Mouse (Mus musculus) stomach, postnatal 0 days (tissue): ENCODE data around the gene Homer2. TPM values are rescaled to one million over a fixed set of nuclear protein-coding genes. Genes with fewer than 3 reads are reported as not detected.

Source experiments
- ATAC-seq: fragments of 200-750 bp; cut with Nextera tagmentation; 2 replicates; pipeline ENCODE4 v1.8.0; 2017; ENCODE audit not compliant: low FRiP score, low TSS enrichment
- DNase-seq: peaks from one replicate; pipeline ENCODE4 v3.0.0-alpha.2; 2016; ENCODE audit warnings: low spot score
- H3K27ac ChIP-seq: fragments of 300-500 bp; sonication (generic); replicated peaks from 2 replicates; pipeline ENCODE4 v1.5.1; 2014; ENCODE audit warnings: mild to moderate bottlenecking, control low read depth
- H3K27me3 ChIP-seq: fragments of 300-500 bp; sonication (generic); 2 replicates; pipeline ENCODE4 v1.6.1; 2014; ENCODE audit warnings: low read length; ENCODE audit not compliant: control insufficient read depth, insufficient read depth
- H3K36me3 ChIP-seq: fragments of 300-500 bp; sonication (generic); 2 replicates; pipeline ENCODE4 v1.6.1; 2014; ENCODE audit warnings: low read length, mixed read lengths; ENCODE audit not compliant: control insufficient read depth, insufficient read depth
- H3K4me1 ChIP-seq: fragments of 300-500 bp; sonication (generic); replicated peaks from 2 replicates; pipeline ENCODE4 v1.6.1; 2014; ENCODE audit warnings: antibody characterized with exemption; ENCODE audit not compliant: control insufficient read depth, insufficient read depth
- H3K4me2 ChIP-seq: fragments of 300-500 bp; sonication (generic); replicated peaks from 2 replicates; pipeline ENCODE4 v1.6.1; 2014; ENCODE audit warnings: low read depth, mild to moderate bottlenecking, control low read depth, moderate library complexity
- H3K4me3 ChIP-seq: fragments of 300-500 bp; sonication (generic); 2 replicates; pipeline ENCODE4 v1.5.1; 2014; ENCODE audit warnings: low read depth, low read length, control low read depth
- H3K9ac ChIP-seq: fragments of 300-500 bp; sonication (generic); 2 replicates; pipeline ENCODE4 v1.6.1; 2014; ENCODE audit warnings: mild to moderate bottlenecking, low read length, control low read depth, mixed read lengths
- H3K9me3 ChIP-seq: fragments of 300-500 bp; sonication (generic); 2 replicates; pipeline ENCODE4 v1.6.1; 2016; ENCODE audit warnings: low read length; ENCODE audit not compliant: control insufficient read depth
- CTCF ChIP-seq: IDR thresholded peaks from 2 replicates; pipeline ENCODE4 v1.5.1; 2016; ENCODE audit warnings: antibody characterized with exemption, low read depth, mild to moderate bottlenecking, moderate library complexity
- EP300 ChIP-seq: optimal IDR thresholded peaks from 2 replicates; pipeline ENCODE3; 2016; ENCODE audit warnings: antibody characterized with exemption
- WGBS: fragments of 180-500 bp; shearing (Covaris S2); extraction: QIAGEN DNeasy Blood & Tissue Kit; methylation state at CpG from one replicate; pipeline ENCODE4 v1.1.7; 2014; 5-methylcytosine and 5-hydroxymethylcytosine counted together
- polyA plus RNA-seq: library from polyadenylated mRNA; unstranded; fragments of >200 nt; fragmentation: Nextera tagmentation; extraction: Ambion mirVana; gene quantifications from 2 replicates; pipeline ENCODE4 v1.2.1, GENCODE M21; 2015

The Homer2 gene
- polyA plus RNA-seq, 1 experiment from 2014 or later: 47.4 TPM

DNA sequence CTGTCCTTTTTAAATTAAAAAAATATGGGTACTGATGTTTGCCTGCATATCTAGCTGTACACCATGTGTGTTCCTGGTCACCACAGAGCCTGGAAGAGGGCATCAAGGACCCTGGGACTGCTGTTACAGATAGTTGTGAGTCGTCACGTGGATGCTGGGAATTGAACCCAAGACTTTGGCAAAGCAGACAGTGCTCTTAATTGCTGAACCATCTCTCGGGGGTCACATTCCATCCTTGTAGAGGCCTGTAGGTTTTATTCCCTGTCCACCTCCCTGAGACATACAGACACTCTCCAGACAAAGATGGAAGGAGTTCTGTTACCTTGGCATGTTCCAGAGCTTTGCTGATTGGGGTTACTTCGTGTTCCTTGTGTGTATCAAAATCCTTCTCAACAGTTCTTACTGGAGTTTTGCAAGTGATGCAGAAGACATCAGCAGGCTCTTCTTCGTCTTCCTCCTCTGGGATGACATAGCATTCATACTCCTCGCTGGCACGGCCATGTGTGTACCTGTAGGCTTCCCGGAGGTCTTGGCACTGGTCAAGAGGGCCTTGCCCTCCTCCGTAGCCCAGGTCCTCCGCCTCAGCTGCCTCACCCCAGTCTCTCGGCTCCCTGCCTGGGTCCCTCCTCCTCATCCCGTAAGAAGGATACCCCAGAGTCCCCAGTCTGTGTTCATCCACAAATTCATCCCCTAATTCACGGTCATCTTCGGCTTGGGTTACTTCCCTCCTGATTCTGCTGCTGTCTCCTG, 147.9 kb downstream of the Homer2 start:
- 86% methylated on average over 14 of the region's 14 CpGs for WGBS
- DNase-seq (no peak), ATAC-seq (no peak)
- H3K4me3 ChIP-seq: no peak overlapping the region
- no peaks in the 10 kb centered on the region for H3K9me3 ChIP-seq
- no peaks in the 10 kb centered on the region for H3K4me1 ChIP-seq
- no peak overlapping the region for H3K4me2 ChIP-seq
- H3K27me3 ChIP-seq: no peaks in the 10 kb centered on the region
- H3K27ac ChIP-seq: no peak overlapping the region
- no peak overlapping the region for H3K9ac ChIP-seq
- TF ChIP-seq EP300 (no peak), CTCF (no peak)
- H3K36me3 ChIP-seq: no peaks in the 10 kb centered on the region

DNA sequence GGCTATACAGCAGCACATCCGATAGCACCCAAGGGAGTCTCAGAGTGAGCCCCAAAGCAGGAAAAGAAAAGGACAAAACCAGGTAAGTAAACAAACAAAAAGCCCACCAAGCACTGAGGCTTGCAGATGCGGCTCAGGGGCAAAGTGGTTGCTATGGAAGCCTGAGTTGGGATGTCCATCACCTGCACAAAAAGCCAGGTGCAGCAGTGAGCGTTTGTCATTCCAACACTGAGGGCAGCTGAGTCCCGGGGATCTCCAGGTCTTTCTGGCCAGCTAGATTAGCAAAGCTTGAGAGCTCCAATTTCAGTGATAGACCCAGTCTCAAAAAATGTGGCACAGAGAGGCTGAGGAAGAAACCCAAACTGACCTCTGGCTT, 149.4 kb downstream of the Homer2 start:
- Histone ChIP-seq H3K9ac (no peak overlapping the region), H3K36me3 (no peaks in the 10 kb centered on the region), H3K4me1 (no peaks in the 10 kb centered on the region), H3K4me2 (no peak overlapping the region), H3K27ac (no peak overlapping the region), H3K9me3 (no peaks in the 10 kb centered on the region), H3K4me3 (no peak overlapping the region), H3K27me3 (no peaks in the 10 kb centered on the region)
- TF ChIP-seq CTCF (no peak), EP300 (no peak)
- WGBS: 38% methylated on average over 4 of the region's 4 CpGs
- no peak for DNase-seq
- ATAC-seq: no peak

DNA sequence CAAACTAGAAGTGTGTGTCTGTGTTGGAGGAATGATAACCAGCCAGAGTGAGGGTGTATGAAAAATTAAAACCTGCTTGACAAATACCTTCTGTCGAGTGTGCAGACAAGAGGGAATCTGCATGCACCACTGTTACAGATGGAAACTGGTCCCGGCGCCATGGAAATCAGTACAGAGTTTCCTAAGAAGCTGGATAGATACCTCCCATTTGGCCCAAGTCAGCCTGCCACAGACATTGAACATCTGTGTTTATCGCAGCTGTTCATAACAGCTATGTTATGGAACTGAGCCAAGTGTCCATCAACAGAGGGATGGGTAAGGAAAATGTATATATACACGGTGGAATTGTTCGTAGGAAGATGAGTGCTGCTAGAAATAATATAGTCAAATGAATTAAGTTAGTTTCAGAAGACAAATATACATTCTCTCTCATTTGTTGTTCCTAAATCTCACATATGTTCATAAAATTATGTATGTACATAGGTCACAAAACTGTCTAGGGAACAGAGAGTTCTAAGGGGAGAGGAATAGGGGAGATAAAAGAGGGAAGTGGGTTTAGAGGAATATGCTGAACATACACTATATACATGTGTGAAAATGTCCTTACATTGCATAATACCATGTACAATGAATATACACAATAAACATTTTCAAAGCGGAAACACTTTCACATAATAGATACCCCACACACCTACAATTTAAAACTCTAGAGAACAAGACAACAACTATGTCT, 149.9 kb downstream of the Homer2 start:
- no peaks in the 10 kb centered on the region for H3K4me1 ChIP-seq
- H3K4me3 ChIP-seq: no peak overlapping the region
- DNase-seq (no peak), ATAC-seq (no peak)
- no peak overlapping the region for H3K4me2 ChIP-seq
- no peaks in the 10 kb centered on the region for H3K9me3 ChIP-seq
- H3K27me3 ChIP-seq: no peaks in the 10 kb centered on the region
- H3K27ac ChIP-seq: no peak overlapping the region
- H3K9ac ChIP-seq: no peak overlapping the region
- no peak for TF ChIP-seq EP300
- TF ChIP-seq CTCF: no peak
- no peaks in the 10 kb centered on the region for H3K36me3 ChIP-seq
- 48% methylated on average over 7 of the region's 7 CpGs for WGBS

DNA sequence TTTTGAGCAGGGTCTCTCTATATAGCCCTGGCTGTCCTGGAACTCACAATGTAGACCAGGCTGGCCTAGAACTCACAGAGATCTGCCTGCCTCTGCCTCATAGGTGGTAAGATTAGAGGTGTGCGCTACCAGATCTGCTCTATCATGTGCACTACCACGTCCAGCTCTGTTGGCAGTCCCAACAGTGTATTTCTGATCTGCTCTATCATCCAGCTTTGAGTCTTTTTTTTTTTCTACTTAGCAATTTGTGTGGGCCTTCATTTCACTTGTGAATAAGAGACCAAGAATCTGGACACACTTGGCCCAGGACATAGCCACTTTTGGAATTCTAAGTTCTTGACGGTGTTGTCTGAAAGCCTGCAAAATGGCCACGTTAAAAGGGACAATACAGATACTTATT, 150.5 kb downstream of the Homer2 start:
- no peaks in the 10 kb centered on the region for H3K4me1 ChIP-seq
- ATAC-seq (no peak), DNase-seq (no peak)
- H3K27ac ChIP-seq: no peak overlapping the region
- 63% methylated on average over 4 of the region's 4 CpGs for WGBS
- TF ChIP-seq CTCF: no peak
- no peak for TF ChIP-seq EP300
- H3K9ac ChIP-seq: no peak overlapping the region
- H3K4me2 ChIP-seq: no peak overlapping the region
- no peak overlapping the region for H3K4me3 ChIP-seq
- H3K9me3 ChIP-seq: no peaks in the 10 kb centered on the region
- no peaks in the 10 kb centered on the region for H3K27me3 ChIP-seq
- H3K36me3 ChIP-seq: no peaks in the 10 kb centered on the region

DNA sequence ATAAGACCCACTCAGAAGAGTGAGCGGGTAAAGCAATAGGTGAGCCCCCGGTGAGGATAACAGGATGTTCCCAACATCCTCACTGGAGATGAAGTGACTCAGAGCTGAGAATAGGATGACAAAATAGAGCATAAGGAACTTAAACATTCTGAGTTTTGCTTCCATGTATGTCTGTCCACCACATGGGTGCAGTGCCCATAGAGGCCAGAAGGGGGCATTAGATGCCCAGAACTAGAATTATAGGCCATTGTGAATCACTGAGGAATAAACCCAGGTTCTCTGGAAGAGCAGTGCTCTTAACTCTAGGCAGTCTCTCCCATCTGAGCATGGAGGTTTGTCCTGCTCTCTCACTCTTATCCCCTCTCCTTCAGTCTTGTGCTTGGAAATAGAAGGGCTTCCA, 153.0 kb downstream of the Homer2 start:
- Histone ChIP-seq H3K9me3 (no peaks in the 10 kb centered on the region), H3K27me3 (no peaks in the 10 kb centered on the region), H3K4me3 (no peak overlapping the region), H3K9ac (no peak overlapping the region), H3K27ac (no peak overlapping the region), H3K4me1 (no peaks in the 10 kb centered on the region), H3K4me2 (no peak overlapping the region), H3K36me3 (no peaks in the 10 kb centered on the region)
- no peak for ATAC-seq
- WGBS: 85% methylated on average over 2 of the region's 2 CpGs
- TF ChIP-seq EP300: no peak
- peak; percentile 71 for TF ChIP-seq CTCF
- peak; percentile 63 for DNase-seq

DNA sequence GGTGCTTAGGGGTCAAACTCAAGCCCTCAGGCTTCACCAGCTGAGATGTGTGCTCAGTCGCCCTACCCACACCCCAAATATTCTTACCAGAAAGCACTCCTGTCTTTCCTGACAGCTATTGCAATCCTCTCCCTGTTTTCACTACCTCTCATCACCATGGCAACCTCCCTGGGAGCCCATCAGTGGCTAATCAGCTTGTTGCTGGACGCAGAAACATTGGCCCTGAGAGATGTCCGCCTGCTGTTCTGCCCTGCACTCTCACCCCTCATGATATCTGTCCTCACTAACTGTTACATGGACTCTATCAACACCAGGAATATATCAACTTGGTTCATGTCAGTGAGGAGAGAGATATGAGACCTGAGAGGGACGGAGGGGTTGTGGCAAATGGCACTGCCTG, 153.7 kb downstream of the Homer2 start:
- Histone ChIP-seq H3K36me3 (no peaks in the 10 kb centered on the region), H3K9ac (no peak overlapping the region), H3K4me1 (no peaks in the 10 kb centered on the region), H3K9me3 (no peaks in the 10 kb centered on the region), H3K27me3 (no peaks in the 10 kb centered on the region), H3K4me3 (no peak overlapping the region), H3K27ac (no peak overlapping the region), H3K4me2 (no peak overlapping the region)
- no peak for ATAC-seq
- TF ChIP-seq EP300: no peak
- TF ChIP-seq CTCF: no peak
- 62% methylated on average over 4 of the region's 4 CpGs for WGBS
- DNase-seq: no peak

Other genes with a start within 250 kb of the Homer2 start
- 2.1 and 2.2 TPM in 2 replicates for gene Ap3b2, start 213.6 kb downstream of the Homer2 start, polyA plus RNA-seq
- not detected in 2 replicates for gene BC048679, start 209.2 kb downstream of the Homer2 start, polyA plus RNA-seq
- 0.06 and 0.11 TPM in 2 replicates for gene Fsd2, start 140.6 kb downstream of the Homer2 start, polyA plus RNA-seq
- gene Whamm, start 136.3 kb downstream of the Homer2 start, polyA plus RNA-seq: 3.5 and 3.8 TPM in 2 replicates
- 128 and 134 TPM in 2 replicates for gene Ramac, start 55.4 kb upstream of the Homer2 start, polyA plus RNA-seq
- 46.2 and 46.7 TPM in 2 replicates for gene 3110040N11Rik, start 82.0 kb upstream of the Homer2 start, polyA plus RNA-seq
- 37.9 and 40.6 TPM in 2 replicates for gene Btbd1, start 121.9 kb upstream of the Homer2 start, polyA plus RNA-seq
- gene Gm10160, start 148.3 kb upstream of the Homer2 start, polyA plus RNA-seq: not detected in 2 replicates
- 5.2 and 5.5 TPM in 2 replicates for gene Tm6sf1, start 151.5 kb upstream of the Homer2 start, polyA plus RNA-seq
- gene Hdgfl3, start 226.9 kb upstream of the Homer2 start, polyA plus RNA-seq: 6.6 and 7.1 TPM in 2 replicates